Mouse (Mus musculus) liver, embryonic 15.5 days (tissue): ENCODE measurements around the gene Gm20905. TPM values are rescaled to one million over a fixed set of nuclear protein-coding genes. Genes with fewer than 3 reads are reported as not detected.
"Not testable (repeated sequence)": the region's sequence is repeated elsewhere in the genome, so short reads cannot be mapped to it uniquely, and the experiment has no call there.

ENCODE experiments used
- ATAC-seq: fragments of 200-750 bp; cut with Nextera tagmentation; 2 replicates; pipeline ENCODE4 v1.8.0; 2017; ENCODE audit warnings: moderate number of reproducible peaks, mild to moderate bottlenecking, moderate library complexity; ENCODE audit not compliant: insufficient read depth
- H3K27ac ChIP-seq: fragments of 300-500 bp; sonication (generic); replicated peaks from 2 replicates; pipeline ENCODE4 v1.5.1; 2015; ENCODE audit warnings: mild to moderate bottlenecking, inconsistent platforms
- H3K27me3 ChIP-seq: fragments of 300-500 bp; sonication (generic); 2 replicates; pipeline ENCODE4 v1.6.1; 2015; ENCODE audit warnings: mild to moderate bottlenecking, inconsistent platforms
- H3K36me3 ChIP-seq: fragments of 300-500 bp; sonication (generic); replicated peaks from 2 replicates; pipeline ENCODE4 v1.6.1; 2015; ENCODE audit warnings: moderate library complexity, mild to moderate bottlenecking, inconsistent platforms
- H3K4me1 ChIP-seq: fragments of 300-500 bp; sonication (generic); replicated peaks from 2 replicates; pipeline ENCODE4 v1.6.1; 2015; ENCODE audit warnings: inconsistent platforms
- H3K4me2 ChIP-seq: fragments of 300-500 bp; sonication (generic); 2 replicates; pipeline ENCODE4 v1.6.1; 2015; ENCODE audit warnings: moderate library complexity, mild to moderate bottlenecking, inconsistent platforms
- H3K4me3 ChIP-seq: fragments of 300-500 bp; sonication (generic); replicated peaks from 2 replicates; pipeline ENCODE4 v1.5.1; 2015; ENCODE audit warnings: mild to moderate bottlenecking, inconsistent platforms
- H3K9ac ChIP-seq: fragments of 300-500 bp; sonication (generic); 2 replicates; pipeline ENCODE4 v1.6.1; 2015; ENCODE audit warnings: moderate library complexity, mild to moderate bottlenecking, inconsistent platforms
- H3K9me3 ChIP-seq: fragments of 300-500 bp; sonication (generic); replicated peaks from 2 replicates; pipeline ENCODE4 v1.6.1; 2016; ENCODE audit warnings: inconsistent platforms
- WGBS: fragments of 180-500 bp; shearing (Covaris S2); methylation state at CpG from one replicate; pipeline ENCODE4 v1.1.7; 2015; ENCODE audit warnings: mixed read lengths; ENCODE audit not compliant: insufficient replicate concordance; 5-methylcytosine and 5-hydroxymethylcytosine counted together
- polyA plus RNA-seq: library from polyadenylated mRNA; unstranded; fragments of >200 nt; fragmentation: Nextera tagmentation; extraction: Ambion mirVana; gene quantifications from 2 replicates; pipeline ENCODE4 v1.2.1, GENCODE M21; 2015

Gm20905 gene
- not detected in 2 replicates for polyA plus RNA-seq

GRCm38 (mm10) chrY:37259503-37259902 is at the start of gene Gm20905:
Gene Gm20905, minus strand, starts transcription at chrY:37259603.
- not testable (repeated sequence) for H3K4me1 ChIP-seq, ATAC-seq, H3K27me3 ChIP-seq, H3K9ac ChIP-seq, H3K9me3 ChIP-seq, H3K4me2 ChIP-seq, H3K4me3 ChIP-seq, H3K36me3 ChIP-seq, H3K27ac ChIP-seq
- WGBS: no CpG with 5 or more reads among the region's 6 CpGs
